Mouse (Mus musculus): ENCODE results near the gene Nrros. TPM values are rescaled to one million over a fixed set of nuclear protein-coding genes. Genes with fewer than 3 reads are reported as not detected.

The Nrros gene
- polyA plus RNA-seq, 1 experiment: 8.8 TPM

DNA sequence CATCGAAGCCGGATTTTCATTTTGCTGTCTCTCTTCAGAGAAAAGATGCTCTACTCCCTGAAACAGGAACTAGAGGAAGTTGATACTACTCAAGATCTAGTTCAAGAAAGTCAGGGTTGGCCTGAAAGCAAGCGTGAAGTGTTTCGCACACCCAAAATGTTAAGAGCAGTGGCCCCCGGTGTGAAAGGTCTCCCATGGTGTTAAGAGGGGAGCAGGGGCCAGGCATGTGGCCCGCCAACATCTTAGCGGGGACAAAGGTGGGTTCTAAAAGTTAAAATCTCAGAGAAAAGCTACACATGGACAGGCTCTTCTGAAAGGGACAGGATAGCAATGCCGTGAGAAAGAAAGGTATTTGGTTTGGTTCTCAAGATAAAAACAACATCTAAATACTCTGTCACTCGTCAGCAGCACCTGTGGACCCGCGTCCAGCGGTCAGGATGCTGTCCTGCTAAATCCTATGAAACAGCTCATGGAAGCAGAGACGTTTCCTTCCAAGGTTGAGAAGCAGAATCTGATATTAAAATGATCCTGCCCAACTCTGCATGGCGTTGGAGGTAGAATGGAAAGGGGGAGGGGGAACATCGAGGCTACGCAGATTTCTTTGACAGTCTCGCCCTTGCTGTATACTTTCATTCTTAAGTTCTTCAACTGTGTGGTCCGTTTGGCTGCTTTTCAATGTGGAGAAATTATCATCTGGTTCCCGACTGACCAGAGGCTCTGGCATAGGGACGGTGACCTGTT lies 35.8 kb downstream of the Nrros start:
- TF ChIP-seq POLR2A (IDR thresholded peaks at IDR 0.05; ENCODE audit: borderline replicate concordance, extremely low read depth, insufficient read depth, insufficient read length, poor library complexity, severe bottlenecking) (no peak), CTCF (IDR thresholded peaks at IDR 0.05; ENCODE audit: borderline replicate concordance, extremely low read depth, insufficient read depth, insufficient read length) (no peak)
- no peak for DNase-seq (ENCODE audit: low read depth)

- no peak for DNase-seq (ENCODE audit: low read depth)
- TF ChIP-seq CTCF (IDR thresholded peaks at IDR 0.05; ENCODE audit: borderline replicate concordance, extremely low read depth, insufficient read depth, insufficient read length) (no peak), POLR2A (IDR thresholded peaks at IDR 0.05; ENCODE audit: borderline replicate concordance, extremely low read depth, insufficient read depth, insufficient read length, poor library complexity, severe bottlenecking) (no peak)
Measured at GRCm38 (mm10) chr16:32127046-32127445, 38.3 kb downstream of the Nrros start.

DNA sequence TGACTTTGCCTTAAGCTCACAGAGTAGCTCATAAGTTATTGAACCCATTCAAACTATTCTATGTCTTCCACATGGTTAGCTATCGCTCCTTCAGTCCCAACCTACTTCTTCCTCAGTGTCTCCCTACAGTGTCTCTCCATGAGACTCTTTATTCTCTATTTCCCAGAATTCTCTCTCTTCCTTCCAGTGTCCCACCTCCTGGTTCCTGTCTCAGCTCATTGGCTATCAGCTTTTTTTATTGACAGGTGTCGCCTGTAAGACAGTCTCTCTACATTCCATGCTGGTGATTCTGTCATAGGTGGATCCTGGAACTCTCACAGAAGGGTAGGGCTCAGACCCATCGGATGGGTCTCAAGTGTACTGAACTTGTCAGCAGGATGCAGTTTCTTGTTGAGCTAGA lies 40.0 kb downstream of the Nrros start:
- no peak for TF ChIP-seq POLR2A (IDR thresholded peaks at IDR 0.05; ENCODE audit: borderline replicate concordance, extremely low read depth, insufficient read depth, insufficient read length, poor library complexity, severe bottlenecking)
- no peak for TF ChIP-seq CTCF (IDR thresholded peaks at IDR 0.05; ENCODE audit: borderline replicate concordance, extremely low read depth, insufficient read depth, insufficient read length)
- DNase-seq (ENCODE audit: low read depth): no peak

GRCm38 (mm10) chr16:32124444-32125335 lies 40.7 kb downstream of the Nrros start:
- TF ChIP-seq POLR2A (IDR thresholded peaks at IDR 0.05; ENCODE audit: borderline replicate concordance, extremely low read depth, insufficient read depth, insufficient read length, poor library complexity, severe bottlenecking) (no peak), CTCF (IDR thresholded peaks at IDR 0.05; ENCODE audit: borderline replicate concordance, extremely low read depth, insufficient read depth, insufficient read length) (no peak)
- DNase-seq (ENCODE audit: low read depth): peak; percentile 1

- TF ChIP-seq POLR2A (IDR thresholded peaks at IDR 0.05; ENCODE audit: borderline replicate concordance, extremely low read depth, insufficient read depth, insufficient read length, poor library complexity, severe bottlenecking): no peak
- TF ChIP-seq CTCF (IDR thresholded peaks at IDR 0.05; ENCODE audit: borderline replicate concordance, extremely low read depth, insufficient read depth, insufficient read length): no peak
- DNase-seq (ENCODE audit: low read depth): no peak
Measured at GRCm38 (mm10) chr16:32124020-32124419, 41.4 kb downstream of the Nrros start.

DNA sequence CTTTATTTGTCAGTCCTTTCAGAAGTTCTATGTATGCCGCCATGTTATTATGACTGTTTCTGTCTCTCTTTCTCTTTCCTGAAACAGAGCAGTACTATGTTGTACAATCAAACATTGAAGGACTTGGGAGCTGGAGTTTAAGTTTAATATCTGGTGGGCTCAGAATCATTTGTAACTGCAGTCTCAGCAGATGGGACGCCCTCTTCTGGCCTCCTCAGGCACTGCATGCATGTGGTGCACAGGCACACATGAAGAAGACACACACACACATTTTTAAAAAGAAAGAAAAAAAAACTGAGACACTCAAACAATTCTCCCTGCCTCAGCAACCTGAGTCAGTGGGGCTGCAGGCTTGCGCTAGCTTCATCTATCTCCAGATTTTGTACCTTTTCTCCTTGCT lies 44.9 kb downstream of the Nrros start:
- TF ChIP-seq POLR2A (IDR thresholded peaks at IDR 0.05; ENCODE audit: borderline replicate concordance, extremely low read depth, insufficient read depth, insufficient read length, poor library complexity, severe bottlenecking) (no peak), CTCF (IDR thresholded peaks at IDR 0.05; ENCODE audit: borderline replicate concordance, extremely low read depth, insufficient read depth, insufficient read length) (no peak)
- DNase-seq (ENCODE audit: low read depth): no peak

- DNase-seq (ENCODE audit: low read depth): no peak
- TF ChIP-seq CTCF (IDR thresholded peaks at IDR 0.05; ENCODE audit: borderline replicate concordance, extremely low read depth, insufficient read depth, insufficient read length) (no peak), POLR2A (IDR thresholded peaks at IDR 0.05; ENCODE audit: borderline replicate concordance, extremely low read depth, insufficient read depth, insufficient read length, poor library complexity, severe bottlenecking) (no peak)
Measured at GRCm38 (mm10) chr16:32116186-32116585, 49.2 kb downstream of the Nrros start.

GRCm38 (mm10) chr16:32115781-32116180 lies 49.6 kb downstream of the Nrros start:
- TF ChIP-seq CTCF (IDR thresholded peaks at IDR 0.05; ENCODE audit: borderline replicate concordance, extremely low read depth, insufficient read depth, insufficient read length): no peak
- no peak for TF ChIP-seq POLR2A (IDR thresholded peaks at IDR 0.05; ENCODE audit: borderline replicate concordance, extremely low read depth, insufficient read depth, insufficient read length, poor library complexity, severe bottlenecking)

DNA sequence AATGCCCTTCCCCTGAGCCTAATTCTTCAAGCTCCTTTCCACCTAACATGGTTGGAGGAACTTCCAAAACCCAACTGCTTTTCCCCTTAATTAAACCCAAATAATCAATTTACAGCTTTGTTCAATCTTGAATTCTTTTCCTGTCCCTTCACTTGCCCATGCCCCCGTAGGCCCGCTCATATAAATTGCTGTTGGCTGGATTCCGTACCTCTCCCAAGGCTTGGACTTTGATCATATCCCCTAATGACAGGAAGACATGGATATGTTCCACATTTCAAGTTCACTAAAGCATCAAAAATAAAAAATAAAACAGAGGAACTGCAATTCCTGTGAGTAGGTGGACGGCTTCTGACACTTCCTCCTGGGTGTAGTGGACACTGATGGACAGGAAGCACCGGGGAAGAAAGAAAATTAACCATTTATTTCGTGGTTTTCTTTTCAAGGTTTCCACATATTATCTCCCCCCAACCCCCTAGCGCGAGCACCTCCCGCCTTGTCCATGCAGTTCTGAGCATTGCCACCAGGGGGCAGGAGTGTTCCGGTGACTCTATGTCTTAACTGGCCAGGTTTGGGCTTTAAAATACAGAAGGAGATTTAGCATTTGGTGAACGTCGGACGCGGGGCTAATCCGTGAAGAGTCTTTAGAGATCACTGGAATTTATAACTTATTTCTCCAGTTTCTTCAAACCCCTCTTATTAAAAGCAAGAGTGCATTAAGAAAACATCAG lies 50.3 kb downstream of the Nrros start:
- DNase-seq (ENCODE audit: low read depth): peak; percentile 80
- TF ChIP-seq POLR2A (IDR thresholded peaks at IDR 0.05; ENCODE audit: borderline replicate concordance, extremely low read depth, insufficient read depth, insufficient read length, poor library complexity, severe bottlenecking) (no peak), CTCF (IDR thresholded peaks at IDR 0.05; ENCODE audit: borderline replicate concordance, extremely low read depth, insufficient read depth, insufficient read length) (peak; percentile 94)

More at GRCm38 (mm10) chr16:32115781-32116180, 49.6 kb downstream of the Nrros start:
- no peak for DNase-seq (ENCODE audit: low read depth)

DNA sequence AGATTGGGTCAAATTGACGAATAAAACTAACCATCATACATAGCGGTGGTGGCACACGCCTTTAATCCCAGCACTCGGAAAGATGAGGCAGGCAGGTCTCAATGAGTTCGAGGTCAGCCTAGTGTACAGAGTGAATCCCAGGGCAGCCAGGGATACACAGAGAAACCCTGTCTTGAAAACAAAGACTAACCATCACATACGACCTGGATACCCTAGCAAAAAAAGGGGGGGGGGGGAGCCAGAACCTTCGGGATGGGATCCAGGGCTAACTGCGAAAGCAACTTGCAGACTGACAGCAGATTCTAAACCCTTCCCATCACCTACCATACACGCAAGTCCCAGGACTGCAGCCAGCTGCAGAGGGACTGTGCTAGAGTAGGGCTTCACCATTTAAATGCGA lies 51.0 kb downstream of the Nrros start:
- TF ChIP-seq CTCF (IDR thresholded peaks at IDR 0.05; ENCODE audit: borderline replicate concordance, extremely low read depth, insufficient read depth, insufficient read length) (no peak), POLR2A (IDR thresholded peaks at IDR 0.05; ENCODE audit: borderline replicate concordance, extremely low read depth, insufficient read depth, insufficient read length, poor library complexity, severe bottlenecking) (no peak)
- DNase-seq (ENCODE audit: low read depth): peak; percentile 1
